Mouse (Mus musculus): Measurements from ENCODE around the gene Sesn1.

GRCm38 (mm10) chr10:41805729-41806355 lies 3.9 kb upstream of the Sesn1 start:
- TF ChIP-seq POLR2A (IDR thresholded peaks at IDR 0.05; ENCODE audit: borderline replicate concordance, extremely low read depth, low read depth, low read length) (no peak), CTCF (IDR thresholded peaks at IDR 0.05; ENCODE audit: insufficient read depth, low read length) (no peak)

Data from lung, adult 2 months (tissue).